Mouse (Mus musculus) cerebellum, postnatal 10 days (tissue): ENCODE measurements at regions not wholly inside any gene's neighbourhood (a gene's known extent, or its start where the extent isn't known, plus 50 kb on each side); places are given as distances from the start of the nearest gene placed in this dataset.
A peak's percentile ranks its signal among the peaks of the same experiment; 100 is the strongest.

ENCODE experiments used
- DNase-seq, 2 experiments: peaks; one replicate each; pipeline ENCODE4 v3.0.0; 2021; ENCODE audit warnings: mixed read lengths in 2 of 2

DNA sequence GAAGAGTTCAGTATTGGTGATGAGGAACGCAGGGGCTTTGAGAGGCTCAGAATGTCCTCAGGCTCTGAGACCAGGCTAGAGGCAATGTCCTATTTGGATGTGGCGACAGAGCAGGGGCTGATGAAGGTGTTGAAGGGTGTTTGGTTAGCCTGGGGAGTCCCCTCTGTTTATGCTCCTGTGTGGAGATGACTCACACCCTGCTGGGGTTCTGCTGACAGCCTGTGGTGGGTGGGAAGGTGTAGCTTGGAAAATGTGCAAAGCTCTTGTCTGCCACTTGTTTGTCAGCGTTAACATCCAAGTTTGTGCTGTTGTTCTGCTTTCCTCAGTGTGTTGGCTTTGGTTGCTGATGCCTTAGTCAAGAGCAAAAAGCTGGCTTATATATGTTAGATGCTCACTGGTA is 272.4 kb upstream of the Xylt1 start:
- DNase-seq = no peak

DNA sequence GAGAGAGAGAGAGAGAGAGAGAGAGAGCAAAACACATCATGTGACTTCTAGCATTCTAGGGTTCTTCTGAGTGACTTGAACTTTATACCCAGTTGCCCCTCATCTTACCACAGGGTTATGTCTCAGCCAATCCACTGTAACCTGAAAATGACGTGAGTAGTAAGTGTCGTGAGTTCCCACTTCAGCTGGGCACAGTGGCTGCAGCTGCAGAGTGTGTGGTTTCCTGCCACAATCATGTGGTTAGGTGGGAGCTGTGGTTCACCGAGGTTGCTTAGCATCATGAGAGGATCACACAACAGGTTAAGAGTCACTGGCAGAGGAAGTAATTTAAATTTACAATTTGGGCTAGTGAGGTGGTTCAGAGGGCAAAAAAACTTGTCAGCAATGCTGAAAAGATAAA is 253.1 kb upstream of the Xylt1 start:
- no peak for DNase-seq

DNA sequence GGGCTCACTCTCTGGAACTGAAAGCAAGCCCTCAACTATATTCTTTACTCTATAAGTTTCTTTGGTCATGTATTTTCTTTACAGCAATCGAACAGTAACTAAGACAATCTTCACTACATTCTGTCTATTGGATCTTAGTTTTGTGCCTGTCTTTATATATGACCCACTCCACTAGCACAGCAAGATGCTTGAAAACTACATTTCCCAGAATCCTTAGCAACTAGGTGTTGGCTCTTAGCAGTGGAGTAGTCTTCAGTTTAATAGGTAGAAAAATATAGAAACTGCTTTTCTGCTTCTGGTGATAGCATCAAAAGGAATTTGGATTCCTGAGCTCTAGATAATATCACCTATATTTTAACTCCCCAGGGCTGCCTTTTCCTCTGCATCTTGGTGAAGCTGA is 245.9 kb upstream of the Xylt1 start:
- DNase-seq = no peak

DNA sequence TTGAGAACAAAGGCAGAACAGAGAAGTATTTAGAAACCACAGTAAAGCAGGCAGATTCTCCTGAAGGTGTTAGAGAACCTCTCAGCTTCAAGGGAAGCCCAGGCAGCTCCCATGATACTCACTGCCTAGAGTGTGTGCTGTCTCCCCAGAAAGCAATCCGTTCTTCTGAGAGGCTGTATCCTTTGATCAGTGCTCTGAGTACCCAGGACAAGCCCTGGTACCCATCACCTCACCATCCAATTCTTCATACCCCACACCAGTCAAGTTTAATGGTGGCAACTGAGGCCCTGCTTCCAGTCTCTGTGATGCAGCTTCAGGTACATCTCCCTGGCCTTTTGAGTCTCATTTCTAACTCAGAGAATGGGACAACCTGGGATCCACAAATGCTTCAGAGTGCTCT is 242.1 kb upstream of the Xylt1 start:
- DNase-seq = no peak

DNA sequence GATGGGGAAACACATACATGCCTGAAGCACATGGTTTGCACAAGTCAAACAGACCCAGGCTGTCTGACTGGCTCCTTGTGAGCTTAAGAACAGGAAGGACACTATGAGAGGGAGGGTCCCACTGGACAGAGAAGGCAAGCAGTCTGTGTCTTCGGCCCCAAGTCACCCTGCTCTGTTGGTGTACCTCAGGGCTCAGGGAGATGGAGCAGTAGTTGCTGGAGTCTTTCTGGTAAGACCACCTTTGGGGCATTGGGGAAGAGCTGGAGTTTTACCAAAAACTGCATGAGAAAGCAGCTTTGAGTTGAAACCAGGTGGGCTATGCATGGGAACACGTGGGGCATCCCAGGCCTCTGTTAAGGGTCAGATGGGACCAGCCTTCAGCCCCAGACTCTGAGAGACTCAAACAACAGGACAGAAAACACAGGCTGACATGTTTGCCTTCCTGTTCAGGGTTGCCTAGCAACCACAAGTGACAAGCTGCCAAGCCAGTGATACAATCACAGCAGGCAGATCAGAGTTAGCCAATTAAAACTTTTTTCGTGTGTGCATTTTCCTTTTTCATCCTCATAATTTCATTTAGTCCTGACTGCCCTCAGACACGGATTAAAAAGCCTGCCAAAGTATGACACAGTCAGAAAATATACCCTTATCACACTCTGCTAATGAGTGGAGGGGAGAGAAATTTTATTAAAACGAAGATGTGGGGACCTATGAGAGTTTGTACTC is 241.4 kb upstream of the Xylt1 start:
- peak; percentile 90 for DNase-seq

DNA sequence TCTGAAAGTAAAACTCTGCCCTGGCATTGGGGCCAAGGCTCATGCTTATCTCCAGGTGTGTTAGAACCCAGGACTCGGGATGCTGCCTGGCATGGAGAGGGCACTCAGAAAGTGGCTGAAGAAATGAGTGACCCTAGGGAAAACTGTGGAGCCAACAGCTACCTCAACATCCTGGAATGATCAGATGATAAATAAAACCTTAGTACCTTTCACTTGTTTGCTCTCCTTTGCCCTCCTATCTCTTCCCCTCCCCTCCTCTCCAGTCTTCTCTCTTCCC is 240.9 kb upstream of the Xylt1 start:
- no peak for DNase-seq

DNA sequence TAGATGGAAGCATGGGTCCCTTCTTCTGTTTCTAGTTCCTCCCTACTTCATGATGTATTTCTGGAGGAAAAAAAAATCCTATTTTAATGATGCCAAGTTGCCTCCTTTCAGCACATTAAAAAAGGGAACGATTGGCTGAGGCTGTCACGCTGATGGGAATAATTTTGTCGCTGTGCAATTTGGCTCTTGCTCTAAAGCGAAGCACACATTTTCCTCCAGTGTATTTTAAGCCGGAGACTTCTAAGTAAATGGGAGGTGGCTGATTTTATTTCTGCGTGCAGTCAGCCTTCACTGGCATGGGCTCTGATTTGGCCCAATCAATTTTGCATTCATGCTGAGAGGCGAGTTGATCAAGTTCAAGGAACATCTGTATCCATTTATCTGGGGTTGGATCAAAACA is 234.0 kb upstream of the Xylt1 start:
- no peak for DNase-seq

DNA sequence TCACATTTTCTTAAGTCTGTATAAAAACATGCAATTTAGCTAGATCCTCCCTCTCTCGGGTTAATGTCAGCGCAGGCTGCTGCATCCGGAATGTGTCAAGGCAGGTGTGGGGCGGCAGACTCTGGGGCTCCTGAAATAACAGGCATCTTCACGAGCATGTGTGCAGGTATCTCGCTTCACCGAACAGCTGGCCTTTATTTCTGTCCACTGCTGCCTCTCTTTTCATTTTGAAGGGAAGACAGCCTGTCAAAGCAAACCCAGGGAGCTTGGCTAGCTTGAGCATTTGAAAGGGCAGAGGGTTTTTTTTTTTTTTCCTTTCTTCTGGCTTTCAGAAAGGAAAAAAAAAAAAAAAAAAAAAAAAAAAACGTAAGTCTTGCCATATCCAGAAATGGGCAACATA is 230.4 kb upstream of the Xylt1 start:
- DNase-seq = peak; percentile 17 to 24

DNA sequence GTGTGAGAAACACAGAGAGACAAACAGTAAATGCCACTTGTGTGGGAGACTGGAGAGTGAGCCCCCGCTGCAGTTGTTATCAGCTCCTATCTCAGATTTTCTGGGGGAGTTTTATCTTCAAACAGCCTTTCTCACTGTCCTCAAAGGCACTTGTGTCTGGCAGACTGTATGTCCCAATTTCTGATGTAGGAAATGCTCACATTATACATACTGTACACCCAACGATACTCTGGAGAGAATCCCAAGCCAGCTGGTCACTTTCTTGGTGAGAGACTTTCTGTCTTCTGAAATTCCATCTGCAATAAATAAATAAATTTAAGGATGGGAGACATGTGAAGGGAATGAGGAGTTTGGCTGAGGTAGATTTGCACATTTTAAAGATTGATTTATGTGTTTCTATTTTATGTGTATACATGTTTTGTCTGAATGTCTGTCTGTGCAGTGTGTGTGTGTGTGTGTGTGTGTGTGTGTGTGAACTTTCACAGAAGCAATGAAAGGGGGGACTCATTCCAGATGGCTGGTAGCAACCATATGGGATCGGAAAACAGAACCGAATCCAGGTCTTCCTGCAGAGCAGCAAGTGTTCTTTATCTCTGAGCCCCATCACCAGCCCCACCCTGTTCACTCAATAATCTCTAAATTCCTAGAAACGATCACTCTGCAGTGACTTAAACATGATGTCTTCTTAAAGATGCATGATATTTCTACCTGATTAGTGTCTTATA is 226.8 kb upstream of the Xylt1 start:
- DNase-seq = no peak

DNA sequence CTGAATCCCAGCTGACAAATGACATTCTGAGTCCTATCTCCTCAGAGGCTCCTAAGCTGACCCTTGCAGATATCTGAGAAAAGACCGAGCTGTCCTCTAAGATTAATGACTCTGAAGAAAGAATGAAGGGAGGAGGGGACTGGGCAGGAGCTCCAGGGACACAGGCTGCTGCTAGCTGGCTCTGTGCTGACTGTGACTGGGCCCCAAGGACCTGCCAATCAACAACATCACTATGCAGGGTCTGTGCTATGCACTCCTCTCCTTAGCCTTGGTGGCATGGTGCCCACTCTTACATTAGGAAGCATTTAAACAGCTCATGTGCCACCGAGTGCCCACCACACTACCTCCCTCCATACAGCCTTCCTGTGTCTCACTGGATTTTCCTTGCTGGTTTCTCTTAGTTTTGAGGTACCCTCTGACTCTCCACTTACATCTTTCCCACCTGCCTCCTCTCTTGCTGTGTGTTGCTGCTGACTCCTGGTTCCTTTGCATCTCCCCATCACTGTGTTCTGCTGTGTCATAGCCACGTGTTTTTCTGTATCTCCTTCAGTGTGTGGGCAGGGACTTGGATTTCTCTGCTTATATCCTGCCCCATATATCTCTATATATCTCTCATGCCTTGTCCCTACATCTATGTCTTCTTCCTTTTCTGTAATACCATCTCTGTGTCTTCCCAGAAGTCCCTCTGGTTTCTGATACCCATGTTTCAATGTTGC is 219.4 kb upstream of the Xylt1 start:
- no peak for DNase-seq

DNA sequence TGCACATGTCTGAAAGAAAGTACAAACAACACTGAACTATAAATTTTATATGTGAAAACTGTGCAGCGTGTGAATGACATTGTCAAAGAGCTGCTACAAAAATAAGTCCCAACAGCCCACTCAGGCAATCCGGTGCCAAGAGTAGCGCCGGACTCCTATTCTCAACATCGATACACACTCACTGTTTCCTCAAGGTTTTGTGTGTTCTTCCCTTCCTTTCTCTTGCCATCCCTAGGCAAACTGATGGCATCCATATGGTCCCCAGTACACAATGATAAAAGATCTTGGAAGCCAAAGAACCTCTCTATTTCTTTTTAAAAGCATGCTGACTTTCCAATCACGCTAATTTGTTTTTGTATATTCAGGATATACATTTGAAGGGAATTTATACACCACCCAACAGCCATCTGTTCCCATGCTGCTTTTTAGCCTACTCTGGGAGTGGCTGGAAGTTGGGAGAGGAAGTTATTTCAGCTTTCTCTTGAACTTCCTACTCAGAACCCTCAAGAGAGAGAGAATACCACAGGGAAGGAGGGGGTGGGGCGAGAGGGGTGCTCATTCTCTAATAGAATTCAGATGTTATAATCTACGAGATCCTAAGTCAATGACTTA is 205.9 kb upstream of the Xylt1 start:
- DNase-seq = no peak

DNA sequence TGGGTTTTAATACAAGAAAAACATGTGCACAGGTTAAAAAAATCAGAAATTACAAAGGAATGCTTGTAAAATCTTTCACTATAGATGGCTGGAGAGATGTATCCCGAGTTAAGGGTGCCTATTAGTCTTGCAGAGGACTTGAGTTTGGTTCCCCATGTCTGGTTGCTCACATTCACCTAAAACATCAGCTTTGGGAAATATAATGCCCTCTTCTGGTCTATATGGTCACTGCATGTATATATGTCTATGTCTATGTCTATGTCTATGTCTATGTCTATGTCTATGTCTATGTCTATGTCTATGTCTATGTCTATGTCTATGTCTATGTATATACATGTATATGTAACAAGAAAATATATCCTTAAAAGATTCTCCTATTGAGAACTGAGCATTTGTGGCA is 196.8 kb upstream of the Xylt1 start:
- DNase-seq = peak in 1 of 2 experiments; percentile 6

DNA sequence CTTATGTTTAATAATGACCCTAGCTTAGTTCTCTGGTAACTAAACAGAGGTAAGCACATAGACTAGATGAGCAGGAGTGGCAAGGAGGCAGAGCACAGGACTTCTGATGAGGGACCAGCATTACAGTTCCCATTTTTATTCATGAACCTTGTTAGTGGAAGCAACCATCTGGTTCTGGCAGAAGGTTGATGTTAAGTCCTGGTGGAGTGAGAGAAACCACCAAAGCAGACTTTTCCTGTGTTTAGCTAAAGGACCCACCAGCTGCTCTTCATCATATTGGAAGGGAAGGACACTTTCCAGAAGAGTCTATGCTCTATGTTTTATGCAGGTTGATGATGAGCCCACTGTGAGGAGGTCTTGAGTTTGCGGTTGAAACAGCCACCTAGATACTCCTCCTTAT is 194.9 kb upstream of the Xylt1 start:
- no peak for DNase-seq

DNA sequence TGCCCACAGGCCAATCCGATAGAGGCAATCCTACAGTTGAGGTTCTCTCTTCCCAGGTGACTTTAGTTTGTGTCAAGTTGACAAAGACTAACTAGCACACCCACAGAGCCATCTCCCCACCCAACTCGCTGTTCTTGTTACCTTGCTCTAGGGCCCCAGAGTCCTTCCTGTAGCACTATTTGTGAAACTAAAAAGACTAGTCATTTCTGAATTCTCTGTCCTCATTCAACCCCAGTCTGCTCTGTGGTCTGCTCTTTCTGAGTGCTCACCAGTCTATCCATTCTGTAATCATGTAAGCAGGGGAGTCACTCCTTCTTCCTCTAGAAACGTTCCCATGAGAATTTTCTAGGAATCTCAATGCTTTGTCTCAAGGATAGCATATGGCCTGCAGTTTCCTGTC is 184.2 kb upstream of the Xylt1 start:
- no peak for DNase-seq

DNA sequence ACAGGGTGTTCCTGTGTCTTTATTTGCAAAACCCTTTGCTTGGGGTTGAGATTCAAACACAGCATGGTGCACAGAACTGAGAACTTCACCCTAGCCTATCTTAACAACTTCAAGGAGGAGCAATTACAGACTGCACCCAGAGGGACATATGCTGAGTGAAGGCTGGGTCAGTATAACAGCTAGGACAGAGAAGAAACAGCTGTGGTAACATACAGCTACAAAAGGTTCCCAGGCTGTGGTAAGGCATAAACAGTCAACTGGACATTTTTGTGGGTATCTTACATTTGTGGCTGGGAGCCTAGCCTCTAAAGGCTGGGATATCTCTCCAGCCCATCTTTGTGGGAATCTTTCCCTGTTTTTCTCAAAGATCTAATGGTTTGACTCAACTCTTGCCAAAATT is 154.5 kb upstream of the Xylt1 start:
- DNase-seq = no peak

DNA sequence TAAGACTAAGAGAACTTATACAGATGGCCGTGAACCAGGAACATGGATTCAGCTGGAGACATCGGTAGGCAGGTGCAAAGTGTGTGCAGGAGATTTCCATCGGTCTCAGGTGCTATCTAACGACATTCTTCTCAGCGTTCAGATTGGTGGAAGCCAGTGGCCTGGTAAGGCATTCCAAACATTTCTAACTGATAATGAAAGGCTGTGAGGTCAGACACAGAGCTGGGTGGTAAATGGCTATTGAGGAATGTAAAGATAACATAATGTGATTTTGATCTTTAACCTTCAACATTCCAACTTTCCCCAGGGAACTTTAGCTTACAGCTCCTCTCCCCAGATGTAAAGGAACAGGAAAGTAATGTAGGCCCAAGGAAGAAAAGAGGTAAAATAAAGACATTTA is 151.2 kb upstream of the Xylt1 start:
- no peak for DNase-seq

DNA sequence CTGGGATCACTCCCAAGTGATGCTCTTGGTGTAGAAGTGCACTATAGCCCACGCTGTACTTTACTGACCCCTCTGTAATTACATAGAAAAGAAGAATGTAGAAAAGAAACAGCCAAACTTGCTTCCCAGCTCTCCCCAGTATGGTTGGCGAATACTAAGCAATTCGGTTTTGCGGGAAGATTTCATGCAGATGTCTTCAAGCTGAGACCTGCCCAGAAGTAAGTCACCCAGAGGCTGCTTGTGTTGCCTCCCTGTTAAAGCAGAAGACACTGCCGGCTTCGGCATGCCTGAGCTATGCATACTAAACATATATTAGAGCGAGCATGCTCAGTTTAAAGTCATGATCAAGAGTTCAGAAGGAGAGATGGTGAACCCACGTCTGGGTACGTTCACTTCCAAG is 124.0 kb upstream of the Xylt1 start:
- no peak for DNase-seq

DNA sequence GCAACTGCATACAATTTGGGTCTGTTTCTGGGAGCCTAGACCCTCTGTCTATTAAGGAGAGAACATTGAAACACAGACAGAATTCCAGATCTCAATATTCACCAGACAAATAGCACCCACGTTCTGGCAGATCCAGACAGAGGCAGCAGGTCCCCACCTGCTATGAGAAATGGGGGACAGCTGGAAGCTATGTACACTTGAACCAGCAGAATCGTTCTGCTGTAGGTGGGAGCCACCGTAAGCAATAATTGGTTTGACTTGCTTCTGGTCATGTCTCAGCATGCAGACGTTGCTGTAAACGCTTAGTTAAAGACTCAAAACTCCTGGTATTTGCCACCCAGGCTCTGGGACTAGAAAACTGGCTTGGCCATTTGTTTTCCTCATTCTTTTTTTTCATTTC is 122.2 kb upstream of the Xylt1 start:
- DNase-seq = no peak

DNA sequence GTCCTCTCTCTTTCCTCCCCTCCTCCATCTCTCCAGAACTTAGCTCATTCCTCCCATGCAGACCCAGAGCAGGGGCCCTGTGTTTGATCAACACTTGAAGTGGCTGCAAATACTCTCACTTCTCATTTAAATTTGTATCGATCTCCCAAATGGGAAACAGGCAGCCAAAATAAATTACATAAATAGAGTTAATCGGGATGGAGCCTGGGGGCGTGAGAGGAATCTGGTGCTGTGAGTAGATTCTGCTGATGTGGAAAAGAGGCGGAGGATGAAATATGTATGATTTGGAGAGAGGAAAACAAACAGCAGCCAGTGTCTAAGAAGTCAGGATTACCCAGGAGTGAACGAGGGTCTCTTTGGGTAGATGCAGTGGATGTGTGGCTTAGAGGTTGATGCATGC is 121.6 kb upstream of the Xylt1 start:
- no peak for DNase-seq

DNA sequence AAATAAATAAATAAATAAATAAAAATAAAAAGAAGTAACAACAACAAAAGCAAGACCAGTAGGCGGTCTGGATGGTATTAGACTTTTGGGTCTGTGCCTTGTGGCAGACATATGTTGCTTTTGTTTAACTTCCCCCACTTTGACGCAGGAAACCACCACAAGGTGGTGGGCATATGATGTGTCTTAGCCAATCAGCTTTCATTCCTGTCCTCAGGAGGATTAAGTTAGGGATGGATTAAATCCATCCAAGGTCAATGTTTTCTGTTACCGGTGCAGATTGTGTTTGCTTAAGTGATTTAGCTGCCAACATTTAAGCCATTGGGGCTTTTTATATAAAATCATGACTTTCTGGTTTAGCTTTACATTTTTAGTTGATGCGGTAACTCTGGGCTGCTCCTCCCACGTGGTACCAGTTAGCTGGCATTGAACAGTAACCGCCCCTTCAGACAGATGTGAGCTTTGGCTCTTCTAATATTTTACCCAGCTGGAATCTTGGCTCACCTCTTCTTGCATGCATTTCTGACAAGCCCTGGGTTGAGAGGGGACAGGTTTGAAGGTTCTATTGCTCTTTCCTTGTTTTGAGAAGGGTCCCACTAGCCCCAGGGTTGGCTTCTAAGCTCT is 121.0 kb upstream of the Xylt1 start:
- DNase-seq = peak in 1 of 2 experiments; percentile 14

DNA sequence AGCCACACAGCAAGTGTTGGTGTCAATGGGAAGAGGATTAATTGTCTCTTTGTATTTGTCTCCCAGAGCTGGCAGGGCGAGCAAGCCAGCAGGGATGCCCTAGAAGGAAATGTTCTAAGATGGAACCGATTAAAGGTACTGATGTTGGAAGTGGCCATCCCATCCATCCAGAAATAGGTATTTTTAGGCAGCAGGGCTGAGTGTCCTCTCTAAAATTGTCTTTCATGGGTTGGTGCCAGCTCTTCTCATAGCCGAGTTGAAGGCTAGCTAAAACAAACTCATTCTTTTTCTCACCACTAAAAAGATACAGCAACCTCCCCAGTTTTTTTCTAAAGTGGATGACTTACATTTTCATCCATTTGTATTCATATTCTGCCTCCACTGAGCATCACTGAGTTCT is 120.2 kb upstream of the Xylt1 start:
- no peak for DNase-seq

DNA sequence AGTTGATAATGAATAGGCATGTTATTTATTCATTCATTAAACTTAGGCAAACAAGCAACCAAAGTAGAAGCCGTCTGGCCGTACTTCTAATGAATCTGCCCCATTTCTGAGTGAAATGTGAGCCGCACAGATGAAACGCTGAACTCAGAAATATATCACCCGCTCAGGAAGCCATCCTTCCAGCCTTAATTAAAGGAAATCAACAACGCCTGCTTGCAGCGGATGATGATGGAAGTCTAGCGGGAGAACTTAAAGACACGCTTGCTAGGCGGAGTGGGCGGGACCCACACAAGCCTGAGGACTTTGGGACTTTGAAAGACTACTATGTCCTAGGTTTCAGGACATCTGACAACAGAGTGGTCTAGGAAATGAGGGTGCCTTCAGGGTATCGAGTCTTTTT is 117.7 kb upstream of the Xylt1 start:
- no peak for DNase-seq

DNA sequence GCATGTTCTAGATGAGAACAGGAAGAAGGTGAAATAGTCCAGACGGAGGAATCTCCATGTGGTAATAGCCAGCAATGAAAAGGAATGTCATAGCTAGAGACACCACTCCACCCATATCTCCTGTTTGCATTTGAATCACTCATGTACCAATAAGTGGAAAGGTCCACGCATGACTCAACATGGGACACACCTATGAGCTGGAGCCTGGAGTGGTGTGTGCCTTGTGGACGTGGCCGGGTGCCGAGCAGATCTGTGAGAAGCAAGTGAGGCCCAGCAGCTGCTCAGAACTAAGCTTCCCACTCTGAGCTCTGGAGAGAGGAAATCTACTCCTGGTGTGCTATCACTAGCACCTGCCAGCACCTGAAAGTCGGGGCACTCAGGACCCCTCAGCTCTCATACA is 116.4 kb upstream of the Xylt1 start:
- no peak for DNase-seq

DNA sequence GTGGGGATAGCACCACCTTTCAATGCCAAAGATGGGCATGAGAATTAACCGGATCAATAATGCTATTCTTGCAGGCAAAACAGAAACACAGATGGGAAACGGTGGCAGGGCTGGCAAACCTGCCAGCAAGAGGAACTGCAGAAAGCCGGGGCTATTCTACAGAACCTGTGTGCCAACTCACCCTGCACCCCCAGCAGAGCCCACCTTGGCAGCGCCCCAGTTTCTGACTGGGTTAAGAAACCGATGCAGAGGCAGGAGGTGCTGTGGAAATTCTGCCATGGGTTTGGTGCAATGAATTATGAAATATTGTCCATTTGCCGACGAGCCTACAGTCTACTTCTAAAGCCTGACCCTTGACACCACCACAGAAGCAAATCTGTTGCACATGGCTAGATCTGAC is 112.7 kb upstream of the Xylt1 start:
- DNase-seq = peak; percentile 80 to 93
